Mouse (Mus musculus) limb, embryonic 13.5 days (tissue): Measurements from ENCODE around the gene Ptgfrn. TPM values are rescaled to one million over a fixed set of nuclear protein-coding genes. Genes with fewer than 3 reads are reported as not detected.

Experiments
- ATAC-seq: fragments of 200-750 bp; cut with Nextera tagmentation; 2 replicates; pipeline ENCODE4 v1.8.0; 2017; ENCODE audit warnings: low read depth, moderate number of reproducible peaks, moderate TSS enrichment; ENCODE audit not compliant: low FRiP score
- H3K27ac ChIP-seq: fragments of 300-500 bp; sonication (generic); 2 replicates; pipeline ENCODE4 v1.5.1; 2015; ENCODE audit warnings: inconsistent platforms, mild to moderate bottlenecking, moderate library complexity
- H3K27me3 ChIP-seq: fragments of 300-500 bp; sonication (generic); 2 replicates; pipeline ENCODE4 v1.6.1; 2015; ENCODE audit warnings: mild to moderate bottlenecking, inconsistent platforms
- H3K36me3 ChIP-seq: fragments of 300-500 bp; sonication (generic); 2 replicates; pipeline ENCODE4 v1.6.1; 2015; ENCODE audit warnings: inconsistent platforms, mild to moderate bottlenecking, moderate library complexity
- H3K4me1 ChIP-seq: fragments of 300-500 bp; sonication (generic); 2 replicates; pipeline ENCODE4 v1.6.1; 2015; ENCODE audit warnings: inconsistent platforms
- H3K4me2 ChIP-seq: fragments of 300-500 bp; sonication (generic); replicated peaks from 2 replicates; pipeline ENCODE4 v1.6.1; 2015; ENCODE audit warnings: inconsistent platforms, mild to moderate bottlenecking, moderate library complexity
- H3K4me3 ChIP-seq: fragments of 300-500 bp; sonication (generic); 2 replicates; pipeline ENCODE4 v1.5.1; 2015; ENCODE audit warnings: moderate library complexity, mild to moderate bottlenecking, inconsistent platforms
- H3K9ac ChIP-seq: fragments of 300-500 bp; sonication (generic); 2 replicates; pipeline ENCODE4 v1.6.1; 2015; ENCODE audit warnings: mild to moderate bottlenecking, inconsistent platforms
- H3K9me3 ChIP-seq: fragments of 300-500 bp; sonication (generic); 2 replicates; pipeline ENCODE4 v1.6.1; 2016; ENCODE audit warnings: inconsistent platforms
- WGBS: fragments of 180-500 bp; shearing (Covaris S2); methylation state at CpG from one replicate; pipeline ENCODE4 v1.1.7; 2015; 5-methylcytosine and 5-hydroxymethylcytosine counted together
- polyA plus RNA-seq: library from polyadenylated mRNA; unstranded; fragments of >200 nt; fragmentation: Nextera tagmentation; extraction: Ambion mirVana; gene quantifications from 2 replicates; pipeline ENCODE4 v1.2.1, GENCODE M21; 2015

Ptgfrn gene
- polyA plus RNA-seq, 1 experiment from 2014 or later, result 6.7 TPM

- Histone ChIP-seq H3K9ac (no peak overlapping the region), H3K27ac (no peak overlapping the region), H3K9me3 (no peaks in the 10 kb centered on the region), H3K4me1 (peaks cover 38% of the 10 kb centered on the region), H3K4me2 (no peak overlapping the region), H3K36me3 (no peaks in the 10 kb centered on the region), H3K27me3 (no peaks in the 10 kb centered on the region), H3K4me3 (no peak overlapping the region)
- 94% methylated on average over 4 of the region's 4 CpGs for WGBS
- no peak for ATAC-seq
Measured at GRCm38 (mm10) chr3:101010589-101011202, 99.4 kb downstream of the Ptgfrn start.

DNA sequence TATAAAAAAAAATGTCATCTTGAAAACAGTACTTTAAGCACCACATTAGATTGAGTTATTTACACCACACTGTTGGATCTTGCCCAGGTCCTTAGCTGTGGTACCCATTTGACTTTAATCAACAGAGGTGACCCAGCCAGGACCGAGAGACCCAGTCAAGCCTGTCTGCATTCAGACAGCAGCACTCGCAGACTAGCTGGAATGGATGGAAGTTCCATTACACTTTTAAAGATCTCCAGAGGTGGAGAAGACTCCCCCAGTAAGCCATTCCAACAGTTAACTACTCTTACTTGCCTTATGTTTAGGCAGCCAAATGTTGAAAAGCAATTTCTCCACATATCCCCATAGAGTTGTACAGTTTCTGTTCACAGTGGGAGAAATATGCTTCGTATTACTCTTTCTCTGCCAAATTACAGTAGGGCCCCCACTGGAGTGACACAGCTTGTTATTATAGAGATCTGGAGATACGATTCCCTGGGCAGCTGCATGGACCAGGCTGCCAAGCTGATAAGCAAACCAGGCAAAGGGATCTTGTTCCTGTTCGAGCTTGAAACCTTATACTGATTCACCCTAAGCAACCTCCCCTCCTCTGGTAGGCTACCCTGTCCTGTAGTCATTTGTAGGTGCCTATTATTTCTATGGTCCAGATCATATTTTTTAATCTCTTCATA lies 102.8 kb downstream of the Ptgfrn start:
- H3K27ac ChIP-seq, result no peak overlapping the region
- no peak; the same call in 1 of the 2 replicates for ATAC-seq
- 55% methylated on average over 5 of the region's 5 CpGs for WGBS

GRCm38 (mm10) chr3:101005392-101005791 lies 104.7 kb downstream of the Ptgfrn start:
- no peak overlapping the region for H3K9ac ChIP-seq
- no peaks in the 10 kb centered on the region for H3K36me3 ChIP-seq
- no peak for ATAC-seq
- H3K4me3 ChIP-seq, result no peak overlapping the region
- peaks cover 16% of the 10 kb centered on the region; the same call in 1 of the 2 replicates for H3K4me1 ChIP-seq
- no peak overlapping the region for H3K4me2 ChIP-seq
- 0 out of 2 replicates have a peak, but pooled peaks cover 3% of the 10 kb centered on the region for H3K9me3 ChIP-seq
- H3K27me3 ChIP-seq, result no peaks in the 10 kb centered on the region
- H3K27ac ChIP-seq, result no peak overlapping the region
- WGBS, result 57% methylated on average over 6 of the region's 6 CpGs

More for the DNA sequence above, 102.8 kb downstream of the Ptgfrn start:
- Histone ChIP-seq H3K9ac (no peak overlapping the region), H3K4me2 (no peak overlapping the region), H3K27me3 (no peaks in the 10 kb centered on the region), H3K4me1 (peaks cover 25% of the 10 kb centered on the region), H3K9me3 (0 out of 2 replicates have a peak, but pooled peaks cover 3% of the 10 kb centered on the region), H3K4me3 (no peak overlapping the region), H3K36me3 (no peaks in the 10 kb centered on the region)

GRCm38 (mm10) chr3:101003575-101004356 lies 106.3 kb downstream of the Ptgfrn start:
- Histone ChIP-seq H3K27me3 (no peaks in the 10 kb centered on the region), H3K9me3 (0 out of 2 replicates have a peak, but pooled peaks cover 3% of the 10 kb centered on the region), H3K4me2 (no peak overlapping the region), H3K4me3 (no peak overlapping the region), H3K4me1 (peaks cover 20% of the 10 kb centered on the region), H3K36me3 (no peaks in the 10 kb centered on the region), H3K9ac (no peak overlapping the region), H3K27ac (no peak overlapping the region)
- no peak for ATAC-seq
- 84% methylated on average over 15 of the region's 15 CpGs for WGBS

- Histone ChIP-seq H3K4me1 (peaks cover 5% of the 10 kb centered on the region), H3K4me2 (no peak overlapping the region), H3K36me3 (no peaks in the 10 kb centered on the region), H3K4me3 (no peak overlapping the region), H3K9me3 (no peaks in the 10 kb centered on the region), H3K27me3 (no peaks in the 10 kb centered on the region), H3K27ac (no peak overlapping the region), H3K9ac (no peak overlapping the region)
- ATAC-seq, result no peak
- WGBS, result 41% methylated on average over 2 of the region's 2 CpGs
Measured at GRCm38 (mm10) chr3:100999732-101000131, 110.3 kb downstream of the Ptgfrn start.

DNA sequence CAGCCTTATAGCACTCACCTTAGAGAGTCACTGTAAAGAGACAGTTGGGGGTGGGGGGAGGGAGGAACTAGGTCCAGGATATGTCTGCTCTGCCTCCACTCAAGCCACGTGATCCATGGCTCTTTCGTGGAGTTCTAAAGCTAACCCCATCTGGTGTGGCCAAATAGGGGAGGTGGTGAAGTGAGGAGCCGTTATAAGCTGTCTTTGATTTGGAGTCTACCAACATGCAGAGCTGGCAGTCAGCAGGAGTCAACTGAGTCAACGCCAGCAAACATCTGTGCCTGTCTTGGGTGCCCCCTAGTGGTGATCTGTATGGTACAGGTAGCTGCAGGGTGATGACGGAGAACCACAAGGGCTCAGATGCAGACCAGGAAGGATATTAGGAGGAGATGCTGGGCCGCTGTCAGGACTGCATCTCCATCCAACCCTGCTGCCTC lies 111.2 kb downstream of the Ptgfrn start:
- H3K27ac ChIP-seq, result no peak overlapping the region
- H3K4me1 ChIP-seq, result peaks cover 5% of the 10 kb centered on the region
- H3K9me3 ChIP-seq, result no peaks in the 10 kb centered on the region
- H3K4me3 ChIP-seq, result no peak overlapping the region
- 12% methylated on average over 6 of the region's 6 CpGs for WGBS
- peak; percentile 51; the same call in 1 of the 2 replicates for ATAC-seq
- H3K36me3 ChIP-seq, result no peaks in the 10 kb centered on the region
- no peak overlapping the region for H3K9ac ChIP-seq
- no peaks in the 10 kb centered on the region for H3K27me3 ChIP-seq
- no peak overlapping the region for H3K4me2 ChIP-seq

DNA sequence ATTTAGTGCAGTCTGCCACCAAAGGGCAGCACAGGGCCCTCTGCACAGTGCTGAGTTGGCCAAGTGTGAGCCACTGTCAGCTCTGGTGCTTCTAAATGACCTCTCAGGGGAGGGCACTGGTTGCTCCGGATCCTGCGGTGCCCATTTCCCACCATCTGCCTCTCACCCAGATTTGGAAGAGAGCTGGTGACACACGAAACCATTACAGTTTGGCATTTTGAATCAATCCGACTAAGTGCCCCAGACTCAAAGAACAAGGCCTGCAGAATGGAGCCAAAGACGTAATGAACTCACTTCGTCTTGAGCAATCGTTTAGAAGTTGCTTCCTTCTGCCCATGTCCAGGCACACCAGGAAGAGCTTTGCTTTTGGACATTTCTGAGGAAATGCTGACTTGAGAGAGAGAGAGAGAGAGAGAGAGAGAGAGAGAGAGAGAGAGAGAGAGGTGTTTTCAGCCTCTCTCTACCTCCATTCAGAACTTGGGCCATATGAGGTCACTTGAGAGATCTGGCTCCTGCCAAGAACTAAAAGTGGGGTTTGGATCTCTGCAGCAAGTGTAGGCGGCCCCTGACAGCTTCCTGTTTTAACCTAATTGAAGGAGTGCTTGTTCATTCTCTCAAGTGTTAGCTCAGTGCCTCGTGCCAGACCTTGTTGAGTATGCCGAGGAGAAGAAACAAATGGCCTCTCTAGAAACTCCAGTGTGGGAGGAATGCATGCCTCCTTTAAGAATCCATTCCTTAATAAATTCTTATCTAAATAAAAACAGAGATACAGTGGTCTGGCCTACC lies 112.1 kb downstream of the Ptgfrn start:
- Histone ChIP-seq H3K9ac (no peak overlapping the region), H3K27ac (no peak overlapping the region), H3K4me2 (no peak overlapping the region), H3K27me3 (no peaks in the 10 kb centered on the region), H3K36me3 (no peaks in the 10 kb centered on the region), H3K4me1 (peaks cover 5% of the 10 kb centered on the region), H3K9me3 (no peaks in the 10 kb centered on the region), H3K4me3 (no peak overlapping the region)
- 69% methylated on average over 10 of the region's 10 CpGs for WGBS
- ATAC-seq, result no peak

DNA sequence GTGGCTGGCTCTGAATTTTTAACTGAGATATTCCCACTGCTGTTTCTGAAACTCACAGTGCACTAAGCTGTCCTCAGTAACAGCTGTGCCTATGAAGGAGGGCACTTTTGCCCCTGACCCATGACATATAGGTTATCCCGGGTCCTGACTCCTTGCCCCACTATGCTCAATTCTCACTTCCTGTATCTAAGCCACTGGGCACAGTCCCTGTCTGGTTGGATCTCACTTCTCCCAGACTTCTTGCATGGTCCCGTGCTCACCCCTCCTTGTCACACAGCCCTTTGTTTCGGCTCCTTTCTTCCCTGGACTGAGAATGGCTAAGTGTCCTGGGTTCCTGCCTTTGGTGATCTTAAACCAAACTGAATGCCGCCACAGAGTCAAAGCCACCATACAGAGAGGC lies 115.8 kb downstream of the Ptgfrn start:
- Histone ChIP-seq H3K27ac (no peak overlapping the region), H3K36me3 (no peaks in the 10 kb centered on the region), H3K4me2 (no peak overlapping the region), H3K27me3 (no peaks in the 10 kb centered on the region), H3K4me3 (no peak overlapping the region), H3K9ac (no peak overlapping the region), H3K4me1 (peaks cover 5% of the 10 kb centered on the region), H3K9me3 (no peaks in the 10 kb centered on the region)
- WGBS, result 77% methylated on average over 4 of the region's 4 CpGs
- no peak for ATAC-seq

DNA sequence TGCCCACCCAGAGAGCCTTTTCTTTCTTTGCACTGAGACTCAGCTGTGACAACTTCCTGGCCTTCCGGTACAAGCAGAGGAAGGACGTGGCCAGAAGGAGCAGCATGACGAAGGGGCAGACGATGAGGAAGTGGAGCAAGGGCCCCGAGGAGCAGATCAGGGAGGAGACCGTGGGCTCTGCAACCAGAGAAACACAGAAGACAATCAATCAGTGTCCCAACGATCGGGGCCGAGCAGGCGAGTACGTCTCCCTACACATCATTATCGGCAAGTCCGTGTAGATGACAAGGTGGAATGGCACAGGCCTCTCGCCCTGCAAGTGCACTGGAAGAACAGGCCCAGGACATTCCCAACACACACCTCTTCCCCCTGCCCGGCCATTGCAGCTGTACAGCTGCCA lies 116.4 kb downstream of the Ptgfrn start:
- ATAC-seq, result no peak
- H3K4me2 ChIP-seq, result no peak overlapping the region
- no peaks in the 10 kb centered on the region for H3K27me3 ChIP-seq
- H3K27ac ChIP-seq, result no peak overlapping the region
- no peaks in the 10 kb centered on the region for H3K36me3 ChIP-seq
- no peak overlapping the region for H3K4me3 ChIP-seq
- H3K9ac ChIP-seq, result no peak overlapping the region
- H3K4me1 ChIP-seq, result peaks cover under 1% of the 10 kb centered on the region; the same call in 1 of the 2 replicates
- 68% methylated on average over 15 of the region's 15 CpGs for whole genome bisulfite sequencing
- H3K9me3 ChIP-seq, result no peaks in the 10 kb centered on the region

DNA sequence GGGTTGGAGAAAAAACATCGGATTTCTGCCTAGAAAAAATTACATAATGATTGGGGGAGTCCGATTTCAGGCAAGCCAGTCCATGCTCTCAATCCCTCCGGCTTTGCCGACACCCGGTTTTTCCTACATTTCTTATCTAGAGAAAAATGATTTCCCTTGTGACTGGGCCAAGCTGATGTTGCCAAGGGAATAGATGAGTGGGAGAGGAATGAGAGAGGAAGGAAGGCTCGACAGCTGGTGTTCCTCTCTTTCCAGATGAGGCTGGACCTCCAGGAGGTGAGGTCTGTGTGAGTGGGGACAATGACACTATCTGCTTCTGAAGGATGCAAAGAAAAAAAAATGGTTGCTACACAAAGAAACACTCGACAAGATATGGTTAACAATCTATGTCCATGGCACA lies 116.9 kb downstream of the Ptgfrn start:
- 82% methylated on average over 7 of the region's 7 CpGs for WGBS
- no peak overlapping the region for H3K27ac ChIP-seq
- H3K4me2 ChIP-seq, result no peak overlapping the region
- no peaks in the 10 kb centered on the region; the same call in 1 of the 2 replicates for H3K4me1 ChIP-seq
- H3K9ac ChIP-seq, result no peak overlapping the region
- no peak for ATAC-seq
- H3K9me3 ChIP-seq, result no peaks in the 10 kb centered on the region
- H3K27me3 ChIP-seq, result no peaks in the 10 kb centered on the region
- H3K4me3 ChIP-seq, result no peak overlapping the region
- H3K36me3 ChIP-seq, result no peaks in the 10 kb centered on the region
